Comparison of ENCODE assay signal across 8 mouse cellular contexts in the genomic region with DNA sequence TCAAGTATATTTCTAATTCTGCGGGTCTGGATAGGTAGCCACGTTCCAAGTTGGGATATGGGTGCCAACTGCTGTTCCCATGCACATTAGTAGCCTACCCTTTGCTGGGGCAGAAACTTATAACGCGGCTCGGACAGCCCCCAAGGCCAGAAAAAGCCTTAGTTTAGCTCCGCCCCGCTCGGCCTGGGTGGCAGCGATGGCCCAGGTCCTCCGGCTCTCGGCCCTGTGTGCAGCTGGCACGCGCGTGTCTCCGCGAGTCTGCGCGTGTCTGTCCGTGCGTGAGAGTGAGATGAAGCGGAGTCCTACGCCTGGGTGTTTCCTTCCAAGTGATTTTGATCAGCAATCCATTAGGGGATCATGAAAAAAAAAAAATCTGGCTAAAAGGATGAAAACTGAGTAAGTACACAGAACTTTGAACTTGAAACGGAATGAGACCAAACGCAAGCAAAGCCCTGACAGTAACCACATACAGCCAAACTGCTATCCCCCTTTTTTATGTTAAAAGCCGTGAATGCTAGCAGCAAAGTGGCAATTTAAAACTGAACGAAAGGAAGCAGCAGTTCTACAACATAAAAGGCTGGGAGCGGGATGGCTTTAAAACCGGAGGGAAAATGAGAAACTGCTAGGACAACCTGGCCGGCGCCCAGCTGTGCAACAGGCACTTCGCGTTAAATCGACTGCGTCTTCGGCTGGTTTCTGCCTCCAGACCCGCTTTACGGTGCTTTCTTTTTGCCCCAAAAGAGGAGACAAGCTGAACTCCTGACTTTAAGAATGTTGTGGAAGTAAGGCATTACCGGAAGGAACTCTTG. TPM values are rescaled to one million over a fixed set of nuclear protein-coding genes. Genes with fewer than 3 reads are reported as not detected.
DNase-seq lines count a peak whose midpoint lies in the region; ATAC-seq and TF ChIP-seq lines count a peak whose summit lies in the region.

A gene (plus strand): TSS at position 185 of the 809 bp plus-strand sequence.

- TF ChIP-seq CTCF in C2C12 (IDR thresholded peaks at IDR 0.05; ENCODE audit: control insufficient read depth, insufficient read depth, insufficient read length) = no peak
- TF ChIP-seq CTCF in embryonic fibroblast, embryonic 13.5 days (IDR thresholded peaks at IDR 0.05; ENCODE audit: borderline replicate concordance, insufficient read depth, low read length) = no peak

- 1% methylated on average over 38 of the region's 38 CpGs for WGBS in heart, embryonic 16.5 days

- H3K79me2 ChIP-seq in C2C12 (ENCODE audit: control insufficient read depth, insufficient read depth) = no peaks in the 10 kb centered on the region

- no peaks in the 10 kb centered on the region for H3K79me3 ChIP-seq in C2C12 (ENCODE audit: low read depth)

- H3K9me3 ChIP-seq in heart, embryonic 16.5 days (replicated peaks; ENCODE audit: control insufficient read depth, low read length) = no peaks in the 10 kb centered on the region
- H3K9me3 ChIP-seq in megakaryocyte, embryonic 14.5 days = no peaks in the 10 kb centered on the region

- peak within 1 kb of the TSS; percentile 66 for H3ac ChIP-seq in C2C12 (ENCODE audit: control insufficient read depth, insufficient read length, low read depth)

- peak within 1 kb of the TSS; percentile 80 for H3K4me2 ChIP-seq in heart, embryonic 16.5 days (ENCODE audit: low read depth, low read length)

- peak within 1 kb of the TSS; percentile 85 for H3K27ac ChIP-seq in embryonic fibroblast, embryonic 13.5 days (ENCODE audit: insufficient read depth, low read length)
- H3K27ac ChIP-seq in heart, embryonic 16.5 days (ENCODE audit: low read length) = peak within 1 kb of the TSS; percentile 64

- H3K27me3 ChIP-seq in C2C12 (ENCODE audit: control insufficient read depth, insufficient read depth, insufficient read length) = no peaks in the 10 kb centered on the region
- H3K27me3 ChIP-seq in heart, embryonic 16.5 days (ENCODE audit: control insufficient read depth, insufficient read depth, low read length) = no peaks in the 10 kb centered on the region
- H3K27me3 ChIP-seq in megakaryocyte, embryonic 14.5 days (replicated peaks) = peaks cover 31% of the 10 kb centered on the region

- H3K4me3 ChIP-seq in C2C12 (ENCODE audit: insufficient read depth, poor library complexity, severe bottlenecking) = peak within 1 kb of the TSS; percentile 36
- peak within 1 kb of the TSS; percentile 50 for H3K4me3 ChIP-seq in embryonic fibroblast, embryonic 13.5 days (ENCODE audit: insufficient read depth, low read length)
- H3K4me3 ChIP-seq in heart, embryonic 16.5 days (ENCODE audit: low read length) = peak within 1 kb of the TSS; percentile 58
- H3K4me3 ChIP-seq in megakaryocyte, embryonic 14.5 days (replicated peaks) = peak within 1 kb of the TSS; percentile 91

- H3K9ac ChIP-seq in heart, embryonic 16.5 days (ENCODE audit: low read length) = peak within 1 kb of the TSS; percentile 65

- no peaks in the 10 kb centered on the region for H3K36me3 ChIP-seq in C2C12 (ENCODE audit: control insufficient read depth, insufficient read depth)
- no peaks in the 10 kb centered on the region for H3K36me3 ChIP-seq in heart, embryonic 16.5 days (ENCODE audit: control insufficient read depth, insufficient read depth)
- no peaks in the 10 kb centered on the region for H3K36me3 ChIP-seq in megakaryocyte, embryonic 14.5 days (replicated peaks; ENCODE audit: low read length)

- peaks cover 10% of the 10 kb centered on the region for H3K4me1 ChIP-seq in embryonic fibroblast, embryonic 13.5 days (ENCODE audit: control insufficient read depth, insufficient read depth, low read length)
- H3K4me1 ChIP-seq in heart, embryonic 16.5 days (ENCODE audit: control insufficient read depth, insufficient read depth, low read length) = 0 out of 2 replicates have a peak, but pooled peaks cover 3% of the 10 kb centered on the region
- H3K4me1 ChIP-seq in megakaryocyte, embryonic 14.5 days = peaks cover 31% of the 10 kb centered on the region

- DNase-seq in adrenal gland, adult 8-10 months = peak; percentile 71
- peak; percentile 72 for DNase-seq in kidney, postnatal 14 days
- peak; percentile 82 for DNase-seq in skeletal muscle tissue, adult 2 months (ENCODE audit: low read depth, low spot score)
- no peak for DNase-seq in layer of hippocampus, adult 18-20 months (ENCODE audit: low spot score in 2 of 2)

- ATAC-seq in heart, embryonic 16.5 days (replicated peaks; ENCODE audit: extremely low read depth, insufficient read depth, low FRiP score) = peak; percentile 79

- TF ChIP-seq POLR2A in embryonic fibroblast, embryonic 13.5 days (IDR thresholded peaks at IDR 0.05; ENCODE audit: low read depth, low read length) = peak; percentile 86

TF ChIP-seq in C2C12, 6 proteins besides CTCF, POLR2A, EP300 and RAD21:
- TF ChIP-seq USF1 (IDR thresholded peaks at IDR 0.05; ENCODE audit: low read depth) (no peak), CEBPB (IDR thresholded peaks at IDR 0.05; ENCODE audit: low read depth) (no peak), MYOG (IDR thresholded peaks at IDR 0.05; ENCODE audit: control insufficient read depth, extremely low read depth, insufficient read length) (no peak), FOSL1 (IDR thresholded peaks at IDR 0.05; ENCODE audit: insufficient read depth, low read length, poor library complexity, severe bottlenecking) (no peak), MAX (IDR thresholded peaks at IDR 0.05) (no peak)

RNA-seq across cellular contexts. Expression of the gene that starts here (rescaled TPM):
- 1.2 TPM for polyA plus RNA-seq in C2C12 (2012; fragmentation: generic; extraction: Trizol)
- 10 to 100 TPM; 49.0 to 62.4 (median 51.9) TPM for total RNA-seq in adrenal gland, adult 8-10 months (2022)
- polyA plus RNA-seq in embryonic fibroblast, embryonic 13.5 days (2011; ENCODE audit: insufficient read length, low read depth, missing spikeins) = 23.4 and 34.4 TPM in 2 replicates
- 4.8 and 7.2 TPM in 2 replicates for polyA plus RNA-seq in heart, embryonic 16.5 days (2015; fragmentation: Nextera tagmentation; extraction: Ambion mirVana)
- polyA plus RNA-seq in megakaryocyte, embryonic 14.5 days (2012; ENCODE audit: insufficient read depth, low replicate concordance) = 0.17 TPM in 1 of 2 replicates, not detected in the other
- 1 to 10 TPM; 2.2 TPM for total RNA-seq in layer of hippocampus, adult 18-20 months (2021)

Comparison
In these comparisons a context has a peak if more than half of its experiments do, and no peak if none do; other contexts are left out.
1. RNA of the gene that starts here (total RNA-seq): 49.0 to 62.4 TPM in adrenal gland, adult 8-10 months; 2.2 TPM in layer of hippocampus, adult 18-20 months; every median in the first group is over 10 times any median in the second.
2. H3K4me3 ChIP-seq: peak in every context shown above with its lines; median percentile 91 in megakaryocyte, embryonic 14.5 days; 58 in heart, embryonic 16.5 days; 50 in embryonic fibroblast, embryonic 13.5 days; 36 in C2C12.
3. DNase-seq: peak in adrenal gland, adult 8-10 months (single experiment), kidney, postnatal 14 days (single experiment) and skeletal muscle tissue, adult 2 months (single experiment); none in layer of hippocampus, adult 18-20 months (0 of 2).